Mouse (Mus musculus) bone marrow, adult 2 months (tissue): Measurements from ENCODE around the gene Bud31.

Experiments
- CTCF ChIP-seq: fragments of 200-500 bp; IDR thresholded peaks from 2 replicates; pipeline ENCODE4 v1.5.1; 2011; ENCODE audit warnings: low read length, control low read depth; ENCODE audit not compliant: control insufficient read depth, insufficient read depth
- POLR2A ChIP-seq: fragments of 200-500 bp; IDR thresholded peaks from 2 replicates; pipeline ENCODE4 v1.6.1; 2011; ENCODE audit warnings: low read depth, mild to moderate bottlenecking, control low read depth, low read length, borderline replicate concordance; ENCODE audit not compliant: control insufficient read depth

DNA sequence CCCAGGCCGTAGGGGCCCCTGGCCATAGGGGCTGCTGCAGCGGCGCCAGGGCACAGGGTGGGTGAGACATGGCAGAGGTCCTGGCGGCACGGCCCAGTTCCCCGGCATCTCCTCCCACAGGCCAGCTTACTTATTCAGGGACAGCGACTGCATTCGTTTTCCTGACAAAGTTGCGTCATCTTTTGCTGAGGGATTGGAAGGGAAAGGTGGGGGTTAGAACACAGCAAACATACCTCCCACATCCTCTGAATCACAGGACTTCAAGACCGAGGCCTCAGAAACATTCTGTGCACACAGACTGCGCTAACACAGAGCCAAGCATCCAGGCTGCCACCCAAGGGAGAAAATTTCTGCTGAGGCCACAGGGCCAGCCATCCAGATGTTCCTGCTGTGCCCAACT lies 10.0 kb upstream of the Bud31 start:
- no peak for TF ChIP-seq POLR2A
- TF ChIP-seq CTCF = no peak
